ENCODE assay signal across 9 mouse cellular contexts in genomic region chr10:122930520-122930919, GRCm38 (mm10).
DNase-seq lines count a peak whose midpoint lies in the region; ATAC-seq lines count a peak whose summit lies in the region.
"Had no signal": no experiment of that assay in that cellular context is flagged by ENCODE, and none has a peak within 500 bp of the region (broad histone marks: within the 10 kb centered on the region; RNA-seq: fewer than 3 reads in every experiment).

No protein-coding gene starts in this region.

- no peaks in the 10 kb centered on the region for H3K9me3 ChIP-seq in heart, embryonic 10.5 days
- H3K9me3 ChIP-seq in embryonic facial prominence, embryonic 13.5 days, result no peaks in the 10 kb centered on the region
- no peaks in the 10 kb centered on the region for H3K9me3 ChIP-seq in hindbrain, embryonic 15.5 days
- H3K9me3 ChIP-seq in midbrain, embryonic 16.5 days (replicated peaks; ENCODE audit: control insufficient read depth, low read length, poor library complexity, severe bottlenecking), result no peaks in the 10 kb centered on the region
- H3K9me3 ChIP-seq: neural tube, embryonic 12.5 days had no signal

- no peaks in the 10 kb centered on the region for H3K36me3 ChIP-seq in heart, embryonic 10.5 days
- no peaks in the 10 kb centered on the region for H3K36me3 ChIP-seq in embryonic facial prominence, embryonic 13.5 days
- H3K36me3 ChIP-seq in hindbrain, embryonic 15.5 days, result no peaks in the 10 kb centered on the region
- H3K36me3 ChIP-seq in midbrain, embryonic 16.5 days (ENCODE audit: control insufficient read depth, insufficient read depth, low read length), result no peaks in the 10 kb centered on the region
- H3K36me3 ChIP-seq: G1E; neural tube, embryonic 12.5 days had no signal

- H3K4me2 ChIP-seq in embryonic facial prominence, embryonic 13.5 days, result no peak overlapping the region
- H3K4me2 ChIP-seq in hindbrain, embryonic 15.5 days, result no peak overlapping the region
- no peak overlapping the region for H3K4me2 ChIP-seq in midbrain, embryonic 16.5 days (ENCODE audit: low read length)

- no peak overlapping the region for H3K4me3 ChIP-seq in heart, embryonic 10.5 days
- H3K4me3 ChIP-seq in embryonic facial prominence, embryonic 13.5 days, result no peak overlapping the region
- H3K4me3 ChIP-seq in hindbrain, embryonic 15.5 days, result no peak overlapping the region
- no peak overlapping the region for H3K4me3 ChIP-seq in midbrain, embryonic 16.5 days (ENCODE audit: low read depth, low read length)
- H3K4me3 ChIP-seq: neural tube, embryonic 12.5 days had no signal

- H3K4me1 ChIP-seq in heart, embryonic 10.5 days, result peaks cover 38% of the 10 kb centered on the region
- peaks cover 55% of the 10 kb centered on the region for H3K4me1 ChIP-seq in embryonic facial prominence, embryonic 13.5 days
- H3K4me1 ChIP-seq in hindbrain, embryonic 15.5 days (replicated peaks), result peaks cover 42% of the 10 kb centered on the region
- H3K4me1 ChIP-seq in midbrain, embryonic 16.5 days (ENCODE audit: control insufficient read depth, insufficient read depth, low read length), result peaks cover 33% of the 10 kb centered on the region

- ATAC-seq in embryonic facial prominence, embryonic 13.5 days (ENCODE audit: insufficient number of reproducible peaks, insufficient read depth, low FRiP score, low TSS enrichment, low read depth), result no peak
- ATAC-seq in hindbrain, embryonic 15.5 days (ENCODE audit: low FRiP score, low read depth), result no peak
- ATAC-seq in midbrain, embryonic 16.5 days, result no peak

- no peak overlapping the region for H3K27ac ChIP-seq in heart, embryonic 10.5 days
- H3K27ac ChIP-seq in embryonic facial prominence, embryonic 13.5 days, result peak overlapping the region; percentile 62
- H3K27ac ChIP-seq in hindbrain, embryonic 15.5 days (replicated peaks), result peak overlapping the region; percentile 79
- H3K27ac ChIP-seq in midbrain, embryonic 16.5 days (ENCODE audit: low read length), result peak overlapping the region; percentile 56

- peak; percentile 58 for DNase-seq in heart, embryonic 10.5 days (ENCODE audit: low spot score)
- no peak for DNase-seq in heart, postnatal 14 days
- DNase-seq in ovary, postnatal 14 days (ENCODE audit: low spot score), result no peak
- no peak for DNase-seq in gastrocnemius, postnatal 10 days

- no peaks in the 10 kb centered on the region for H3K27me3 ChIP-seq in heart, embryonic 10.5 days (ENCODE audit: insufficient read depth, poor library complexity, severe bottlenecking)
- H3K27me3 ChIP-seq in embryonic facial prominence, embryonic 13.5 days, result no peaks in the 10 kb centered on the region
- no peaks in the 10 kb centered on the region for H3K27me3 ChIP-seq in hindbrain, embryonic 15.5 days
- H3K27me3 ChIP-seq in midbrain, embryonic 16.5 days (ENCODE audit: control insufficient read depth, insufficient read depth, low read depth, low read length), result no peaks in the 10 kb centered on the region

- 56% methylated on average over 4 of the region's 4 CpGs for WGBS in heart, embryonic 10.5 days
- 79% methylated on average over 4 of the region's 4 CpGs for WGBS in embryonic facial prominence, embryonic 13.5 days
- 83% methylated on average over 4 of the region's 4 CpGs for WGBS in hindbrain, embryonic 15.5 days
- WGBS in midbrain, embryonic 16.5 days, result 82% methylated on average over 4 of the region's 4 CpGs

- H3K9ac ChIP-seq in embryonic facial prominence, embryonic 13.5 days, result no peak overlapping the region
- H3K9ac ChIP-seq in hindbrain, embryonic 15.5 days, result no peak overlapping the region
- no peak overlapping the region for H3K9ac ChIP-seq in midbrain, embryonic 16.5 days (ENCODE audit: low read depth, low read length)
- H3K9ac ChIP-seq: neural tube, embryonic 12.5 days had no signal

- intact Hi-C loops in heart, postnatal 14 days (cut with DNase I), result no loop called here
